Mouse (Mus musculus): ENCODE results near the gene Cfap46.

- TF ChIP-seq CTCF (IDR thresholded peaks at IDR 0.05; ENCODE audit: control insufficient read depth, insufficient read depth, low read length) (peak; percentile 68), POLR2A (IDR thresholded peaks at IDR 0.05; ENCODE audit: borderline replicate concordance, control insufficient read depth, low read depth, low read length) (no peak)
Observed at GRCm38 (mm10) chr7:139615767-139616766, 67.5 kb downstream of the Cfap46 start.
